Mouse (Mus musculus) testis, adult 2 months (tissue): ENCODE measurements around the gene Opcml.

Experiments
- CTCF ChIP-seq: fragments of 200-500 bp; IDR thresholded peaks from 2 replicates; pipeline ENCODE4 v1.5.1; 2012; ENCODE audit warnings: low read depth, mild to moderate bottlenecking, inconsistent platforms, low read length, moderate library complexity; ENCODE audit not compliant: control insufficient read depth, insufficient read depth, insufficient replicate concordance
- POLR2A ChIP-seq: fragments of 200-500 bp; IDR thresholded peaks from 2 replicates; pipeline ENCODE4 v1.6.1; 2012; ENCODE audit warnings: low read depth, mild to moderate bottlenecking, inconsistent platforms, low read length, moderate library complexity; ENCODE audit not compliant: control insufficient read depth

GRCm38 (mm10) chr9:28438752-28439151 lies 648.2 kb downstream of the Opcml start:
- no peak for TF ChIP-seq POLR2A
- TF ChIP-seq CTCF, result no peak
